Mouse (Mus musculus): ENCODE measurements around the gene Gm20708.
"Not testable (repeated sequence)": the region's sequence is repeated elsewhere in the genome, so short reads cannot be mapped to it uniquely, and the experiment has no call there.

Gene Gm20708

GRCm38 (mm10) chr11:117833509-117833908 is 24.0 kb downstream of the Gm20708 start:
- DNase-seq (ENCODE audit: low spot score), result not testable (repeated sequence)

- no peak for DNase-seq (ENCODE audit: low spot score)
These were observed 24.6 kb downstream of the Gm20708 start for GRCm38 (mm10) chr11:117834086-117834485.

GRCm38 (mm10) chr11:117836306-117836705 is 26.8 kb downstream of the Gm20708 start:
- no peak for DNase-seq (ENCODE audit: low spot score)

GRCm38 (mm10) chr11:117838572-117838971 is 29.1 kb downstream of the Gm20708 start:
- DNase-seq (ENCODE audit: low spot score), result no peak

GRCm38 (mm10) chr11:117839021-117839420 is 29.6 kb downstream of the Gm20708 start:
- DNase-seq (ENCODE audit: low spot score), result no peak

- DNase-seq (ENCODE audit: low spot score), result no peak
These were observed 31.4 kb downstream of the Gm20708 start for GRCm38 (mm10) chr11:117840910-117841309.

GRCm38 (mm10) chr11:117843434-117843833 is 34.0 kb downstream of the Gm20708 start:
- DNase-seq (ENCODE audit: low spot score), result no peak

GRCm38 (mm10) chr11:117844997-117845396 is 35.5 kb downstream of the Gm20708 start:
- no peak for DNase-seq (ENCODE audit: low spot score)

GRCm38 (mm10) chr11:117845651-117846050 is 36.2 kb downstream of the Gm20708 start:
- no peak for DNase-seq (ENCODE audit: low spot score)

- no peak for DNase-seq (ENCODE audit: low spot score)
These were observed 37.2 kb downstream of the Gm20708 start for GRCm38 (mm10) chr11:117846640-117847039.

GRCm38 (mm10) chr11:117847593-117848215 is 38.2 kb downstream of the Gm20708 start:
- no peak for DNase-seq (ENCODE audit: low spot score)

- peak; percentile 38 for DNase-seq (ENCODE audit: low spot score)
These were observed 39.0 kb downstream of the Gm20708 start for GRCm38 (mm10) chr11:117848271-117848984.

- DNase-seq (ENCODE audit: low spot score), result peak; percentile 97
These were observed 39.7 kb downstream of the Gm20708 start, which contains the start of gene Birc5 for GRCm38 (mm10) chr11:117848985-117849671. Gene Birc5, plus strand, starts transcription at chr11:117849251.

- no peak for DNase-seq (ENCODE audit: low spot score)
These were observed 43.4 kb downstream of the Gm20708 start for GRCm38 (mm10) chr11:117852875-117853274.

GRCm38 (mm10) chr11:117854241-117854640 is 44.8 kb downstream of the Gm20708 start:
- DNase-seq (ENCODE audit: low spot score), result no peak

GRCm38 (mm10) chr11:117855360-117855759 is 45.9 kb downstream of the Gm20708 start:
- no peak for DNase-seq (ENCODE audit: low spot score)

- no peak for DNase-seq (ENCODE audit: low spot score)
These were observed 46.5 kb downstream of the Gm20708 start for GRCm38 (mm10) chr11:117855975-117856374.

GRCm38 (mm10) chr11:117857462-117857861 is 48.0 kb downstream of the Gm20708 start:
- DNase-seq (ENCODE audit: low spot score), result no peak

- DNase-seq (ENCODE audit: low spot score), result no peak
These were observed 48.9 kb downstream of the Gm20708 start for GRCm38 (mm10) chr11:117858392-117858791.

- no peak for DNase-seq (ENCODE audit: low spot score)
These were observed 51.1 kb downstream of the Gm20708 start, which contains the start of gene Tmem235 for GRCm38 (mm10) chr11:117860601-117861000. Gene Tmem235, plus strand, starts transcription at chr11:117860752.

GRCm38 (mm10) chr11:117863174-117863856 is 53.8 kb downstream of the Gm20708 start:
- DNase-seq (ENCODE audit: low spot score), result no peak

GRCm38 (mm10) chr11:117864805-117865204 is 55.3 kb downstream of the Gm20708 start:
- DNase-seq (ENCODE audit: low spot score), result no peak
